Mouse (Mus musculus) liver, postnatal 0 days (tissue): Measurements from ENCODE around the gene Ctu2. TPM values are rescaled to one million over a fixed set of nuclear protein-coding genes. Genes with fewer than 3 reads are reported as not detected.

ENCODE experiments used
- ATAC-seq: fragments of 200-750 bp; cut with Nextera tagmentation; 2 replicates; pipeline ENCODE4 v1.8.0; 2017; ENCODE audit warnings: mild to moderate bottlenecking, moderate library complexity
- DNase-seq: peaks from one replicate; pipeline ENCODE4 v3.0.0-alpha.2; 2016
- H3K27ac ChIP-seq: fragments of 300-500 bp; sonication (generic); 2 replicates; pipeline ENCODE4 v1.5.1; 2014; ENCODE audit warnings: antibody characterized with exemption, moderate library complexity, mild to moderate bottlenecking, low read depth
- H3K27me3 ChIP-seq: fragments of 300-500 bp; sonication (generic); 2 replicates; pipeline ENCODE4 v1.6.1; 2014; ENCODE audit warnings: low read length, control low read depth, mixed read lengths; ENCODE audit not compliant: insufficient read depth
- H3K36me3 ChIP-seq: fragments of 300-500 bp; sonication (generic); replicated peaks from 2 replicates; pipeline ENCODE4 v1.6.1; 2014; ENCODE audit warnings: mild to moderate bottlenecking, control low read depth, low read length, moderate library complexity, mixed read lengths; ENCODE audit not compliant: insufficient read depth
- H3K4me1 ChIP-seq: fragments of 300-500 bp; sonication (generic); 2 replicates; pipeline ENCODE4 v1.6.1; 2014; ENCODE audit warnings: antibody characterized with exemption, mild to moderate bottlenecking, control low read depth; ENCODE audit not compliant: insufficient read depth
- H3K4me2 ChIP-seq: fragments of 300-500 bp; sonication (generic); 2 replicates; pipeline ENCODE4 v1.6.1; 2014; ENCODE audit warnings: low read depth, mild to moderate bottlenecking, low read length, moderate library complexity, mixed read lengths
- H3K4me3 ChIP-seq: fragments of 300-500 bp; sonication (generic); 2 replicates; pipeline ENCODE4 v1.5.1; 2014; ENCODE audit warnings: low read depth, low read length
- H3K9ac ChIP-seq: fragments of 300-500 bp; sonication (generic); replicated peaks from 2 replicates; pipeline ENCODE4 v1.6.1; 2014; ENCODE audit warnings: mild to moderate bottlenecking, moderate library complexity
- H3K9me3 ChIP-seq: fragments of 300-500 bp; sonication (generic); 2 replicates; pipeline ENCODE4 v1.6.1; 2016; ENCODE audit warnings: mild to moderate bottlenecking, control low read depth, low read length, mixed read lengths
- CTCF ChIP-seq: sonication (generic); IDR thresholded peaks from 2 replicates; pipeline ENCODE4 v1.5.1; 2016; ENCODE audit warnings: antibody characterized with exemption, low read depth
- EP300 ChIP-seq: IDR thresholded peaks from 2 replicates; pipeline ENCODE4 v1.6.1; 2016; ENCODE audit warnings: antibody characterized with exemption, low read depth, mild to moderate bottlenecking
- WGBS: fragments of 180-500 bp; shearing (Covaris S2); extraction: QIAGEN DNeasy Blood & Tissue Kit; methylation state at CpG from one replicate; pipeline ENCODE4 v1.1.7; 2014; ENCODE audit not compliant: insufficient replicate concordance; 5-methylcytosine and 5-hydroxymethylcytosine counted together
- polyA plus RNA-seq: library from polyadenylated mRNA; unstranded; fragments of >200 nt; fragmentation: Nextera tagmentation; extraction: Ambion mirVana; gene quantifications from 2 replicates; pipeline ENCODE4 v1.2.1, GENCODE M21; 2015

Ctu2 gene
- polyA plus RNA-seq, 1 experiment from 2014 or later: 17.8 TPM

DNA sequence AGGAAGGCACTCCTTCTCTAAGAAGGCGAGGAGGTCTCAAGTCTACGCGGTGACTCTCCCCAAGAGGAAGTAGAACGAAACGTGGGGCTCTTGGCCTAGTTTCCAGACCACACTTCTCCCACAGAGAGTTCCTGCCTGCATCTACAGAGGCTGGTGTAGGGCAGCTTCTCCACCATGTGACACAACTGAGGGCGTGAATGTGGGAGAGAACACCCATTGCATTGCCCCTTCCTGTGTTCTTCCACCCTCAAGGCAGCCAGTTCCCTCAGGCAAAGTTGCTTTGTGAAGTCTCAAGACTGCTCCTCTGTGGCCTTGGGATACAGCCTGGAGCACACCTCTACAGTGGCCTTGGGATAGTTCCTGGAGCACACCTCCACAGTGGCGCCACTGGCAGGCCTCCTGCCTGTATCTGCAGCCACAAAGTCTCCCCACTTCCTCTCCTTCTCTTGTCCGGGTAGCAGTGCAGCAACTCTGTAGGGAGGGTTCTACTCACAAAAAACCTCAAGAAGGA, 2.0 kb upstream of the Ctu2 start:
- Histone ChIP-seq H3K9me3 (no peaks in the 10 kb centered on the region), H3K4me1 (peaks cover 31% of the 10 kb centered on the region), H3K27ac (peak overlapping the region; percentile 74), H3K4me2 (peak overlapping the region; percentile 92), H3K9ac (no peak overlapping the region; the same call in 1 of the 2 replicates), H3K27me3 (no peaks in the 10 kb centered on the region), H3K36me3 (peaks cover 18% of the 10 kb centered on the region), H3K4me3 (peak overlapping the region; percentile 87; the same call in 1 of the 2 replicates)
- WGBS: 48% methylated on average over 8 of the region's 8 CpGs
- ATAC-seq (no peak), DNase-seq (no peak)
- TF ChIP-seq EP300 (no peak), CTCF (no peak)

DNA sequence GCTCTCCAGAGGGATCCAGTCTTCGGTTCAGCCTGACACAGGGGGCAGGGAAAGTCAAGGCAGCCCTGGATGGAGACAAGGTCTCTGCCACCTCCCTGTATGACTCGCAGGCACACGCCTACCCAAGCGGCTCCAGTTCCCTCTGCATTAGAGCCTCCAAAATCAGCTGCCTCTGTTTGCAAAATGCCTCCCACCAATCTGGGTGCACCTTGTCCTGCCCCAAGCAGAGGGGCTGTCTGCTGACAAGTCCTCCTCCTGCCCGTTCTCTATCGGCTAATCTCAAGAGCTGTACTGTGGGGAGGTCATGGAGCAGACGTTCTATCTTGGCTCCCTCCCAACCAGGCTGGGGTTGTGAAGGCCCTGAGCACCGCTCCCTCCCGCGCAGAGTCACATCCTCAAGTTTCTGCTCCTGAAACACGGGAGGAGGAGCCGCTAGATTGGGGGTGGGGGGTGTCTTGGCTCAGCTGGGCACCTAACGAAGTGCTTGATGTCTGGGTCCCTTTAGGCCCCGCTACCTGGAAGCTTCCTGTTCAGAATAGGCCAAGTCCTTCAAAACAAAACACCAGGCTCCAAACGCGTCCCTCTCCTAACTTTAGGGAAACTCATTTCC, 887 bp upstream of the Ctu2 start:
- no peak for TF ChIP-seq CTCF
- no peak for TF ChIP-seq EP300
- H3K4me2 ChIP-seq: peak overlapping the region; percentile 92
- ATAC-seq: 0 out of 2 replicates have a peak, but pooled peaks have one; percentile 11
- no peaks in the 10 kb centered on the region for H3K27me3 ChIP-seq
- peak overlapping the region; percentile 74 for H3K27ac ChIP-seq
- H3K4me3 ChIP-seq: peak overlapping the region; percentile 87
- 3% methylated on average over 16 of the region's 16 CpGs for WGBS
- no peaks in the 10 kb centered on the region for H3K9me3 ChIP-seq
- peak overlapping the region; percentile 83 for H3K9ac ChIP-seq
- H3K36me3 ChIP-seq: peaks cover 19% of the 10 kb centered on the region
- DNase-seq: peak; percentile 67
- peaks cover 22% of the 10 kb centered on the region for H3K4me1 ChIP-seq

GRCm38 (mm10) chr8:122482448-122482847, 6.5 kb downstream of the Ctu2 start:
- Histone ChIP-seq H3K27me3 (no peaks in the 10 kb centered on the region), H3K4me2 (no peak overlapping the region), H3K4me3 (no peak overlapping the region), H3K9ac (no peak overlapping the region), H3K27ac (no peak overlapping the region), H3K36me3 (peaks cover 78% of the 10 kb centered on the region), H3K9me3 (no peaks in the 10 kb centered on the region), H3K4me1 (no peaks in the 10 kb centered on the region)
- no peak for DNase-seq
- 88% methylated on average over 8 of the region's 8 CpGs for WGBS
- no peak for TF ChIP-seq CTCF
- TF ChIP-seq EP300: no peak
- ATAC-seq: no peak

DNA sequence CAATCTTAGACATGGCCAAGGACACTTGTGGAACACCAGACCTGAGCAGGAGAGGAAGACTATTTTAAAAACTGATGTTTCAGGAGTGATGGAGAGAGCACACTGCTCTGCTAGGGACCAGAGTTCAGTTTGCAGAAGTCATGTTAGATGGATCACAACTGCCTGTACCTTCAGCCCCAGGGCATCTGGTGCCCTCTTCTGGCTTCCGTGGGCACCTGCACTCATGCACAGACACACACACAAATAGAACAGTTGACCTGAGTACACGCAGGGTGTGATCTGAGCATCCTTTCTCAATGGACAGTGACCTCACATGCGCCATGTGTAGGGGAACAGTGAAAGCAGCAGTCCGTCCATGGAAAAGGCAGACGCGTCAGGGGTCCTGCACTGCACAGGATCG, 7.9 kb downstream of the Ctu2 start:
- Histone ChIP-seq H3K4me3 (no peak overlapping the region), H3K4me2 (no peak overlapping the region), H3K4me1 (no peaks in the 10 kb centered on the region), H3K9me3 (no peaks in the 10 kb centered on the region), H3K36me3 (peaks cover 75% of the 10 kb centered on the region), H3K9ac (no peak overlapping the region), H3K27ac (no peak overlapping the region), H3K27me3 (no peaks in the 10 kb centered on the region)
- WGBS: 94% methylated on average over 7 of the region's 7 CpGs
- TF ChIP-seq CTCF: peak; percentile 56
- no peak for TF ChIP-seq EP300
- DNase-seq (no peak), ATAC-seq (no peak)

DNA sequence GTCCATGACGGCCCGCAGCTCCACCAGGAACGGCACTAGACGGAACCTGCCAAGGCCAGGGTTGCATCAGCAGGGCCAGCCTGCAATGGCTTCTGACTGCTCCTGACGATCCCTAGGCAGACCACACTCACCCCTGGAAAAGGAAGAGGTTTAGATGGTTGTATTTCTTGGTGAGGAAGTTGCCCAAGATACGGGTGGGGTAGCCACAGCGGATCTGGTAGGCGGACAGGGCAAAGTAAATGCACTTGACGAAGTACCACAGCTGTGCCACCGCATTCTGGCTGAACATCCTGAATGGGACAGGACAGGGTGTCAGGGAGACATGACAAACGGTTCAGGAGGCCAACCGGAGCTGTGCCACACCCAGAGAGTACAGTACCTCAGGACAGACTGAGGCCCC, 8.9 kb downstream of the Ctu2 start:
- ATAC-seq: no peak; the same call in 1 of the 2 replicates
- no peak overlapping the region for H3K4me3 ChIP-seq

DNA sequence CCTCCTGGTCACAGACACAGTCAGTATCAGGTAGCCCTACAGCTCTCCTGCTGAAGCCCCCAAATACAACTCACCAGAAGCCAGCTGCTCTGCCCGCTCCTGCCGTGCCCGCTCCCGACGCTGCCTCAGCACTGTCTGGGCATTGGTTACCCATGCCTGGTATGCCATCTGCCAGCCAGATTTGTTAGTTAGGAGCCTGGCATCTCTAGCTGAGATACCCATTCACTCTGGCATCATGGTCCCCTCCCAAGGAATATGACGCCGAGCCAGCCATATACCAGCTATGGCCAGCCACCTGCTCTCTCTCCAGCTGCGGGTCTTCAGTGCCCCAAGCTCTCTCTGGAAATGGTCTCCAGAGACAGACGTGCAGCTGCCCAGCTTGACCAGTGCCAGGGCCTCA, 12.4 kb downstream of the Ctu2 start:
- ATAC-seq: no peak
- Histone ChIP-seq H3K9ac (no peak overlapping the region), H3K4me3 (no peak overlapping the region)

More for the DNA sequence above, 8.9 kb downstream of the Ctu2 start:
- H3K36me3 ChIP-seq: peaks cover 75% of the 10 kb centered on the region
- no peaks in the 10 kb centered on the region for H3K9me3 ChIP-seq
- no peak for DNase-seq
- no peaks in the 10 kb centered on the region for H3K4me1 ChIP-seq
- no peak overlapping the region for H3K27ac ChIP-seq
- no peak overlapping the region for H3K4me2 ChIP-seq
- H3K27me3 ChIP-seq: no peaks in the 10 kb centered on the region
- WGBS: 69% methylated on average over 12 of the region's 12 CpGs
- no peak overlapping the region for H3K9ac ChIP-seq
- no peak for TF ChIP-seq CTCF

More for the DNA sequence above, 12.4 kb downstream of the Ctu2 start:
- H3K9me3 ChIP-seq: no peaks in the 10 kb centered on the region
- no peaks in the 10 kb centered on the region for H3K4me1 ChIP-seq
- TF ChIP-seq EP300 (no peak), CTCF (no peak)
- no peak overlapping the region for H3K4me2 ChIP-seq
- peaks cover 67% of the 10 kb centered on the region for H3K36me3 ChIP-seq
- 94% methylated on average over 9 of the region's 9 CpGs for WGBS
- no peak overlapping the region for H3K27ac ChIP-seq
- no peaks in the 10 kb centered on the region for H3K27me3 ChIP-seq
- DNase-seq: no peak
